Mouse (Mus musculus) cerebellum, adult 11 months (tissue): ENCODE results near the gene Zfp59.

Experiments used
- DNase-seq: peaks from one replicate; pipeline ENCODE4 v3.0.0; 2022

Gene Zfp59

DNA sequence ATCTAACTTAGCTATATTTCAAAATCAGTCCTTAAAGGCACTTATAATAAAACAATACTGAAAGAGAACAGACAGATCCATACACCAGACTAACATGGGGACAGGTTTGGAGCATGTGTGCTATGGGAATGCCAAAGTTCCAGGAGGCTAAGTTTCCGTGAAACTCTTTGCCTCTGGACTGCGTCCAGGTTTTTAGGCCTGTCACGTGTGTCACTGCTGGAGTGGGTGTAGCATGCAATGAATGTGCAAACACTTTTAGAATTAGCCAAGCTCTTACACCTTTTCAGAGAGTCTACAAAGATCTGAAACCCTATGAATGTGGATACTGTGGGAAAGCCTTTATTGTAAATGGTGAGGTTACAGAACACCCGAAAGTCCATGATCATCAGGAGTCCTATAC, 43.3 kb downstream of the Zfp59 start:
- DNase-seq, result no peak

DNA sequence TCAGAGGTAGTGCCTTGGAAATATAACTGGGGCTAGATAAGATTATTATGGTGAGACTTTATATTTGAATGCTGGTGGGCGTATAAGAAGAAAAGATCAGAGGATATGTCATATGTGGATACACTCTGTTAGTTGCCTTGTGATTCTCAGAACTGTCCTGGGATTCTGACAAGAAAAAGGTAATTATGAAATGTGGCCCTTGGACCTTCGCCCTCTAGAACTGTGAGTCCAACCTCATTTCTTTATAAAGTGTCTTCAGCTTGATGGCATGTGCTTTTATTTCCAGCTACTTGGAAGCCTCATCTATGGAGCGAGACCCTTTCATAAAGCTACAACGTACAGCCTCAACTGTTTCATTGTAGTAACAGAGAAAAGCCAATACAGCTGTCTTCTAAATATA, 62.2 kb downstream of the Zfp59 start:
- no peak for DNase-seq

DNA sequence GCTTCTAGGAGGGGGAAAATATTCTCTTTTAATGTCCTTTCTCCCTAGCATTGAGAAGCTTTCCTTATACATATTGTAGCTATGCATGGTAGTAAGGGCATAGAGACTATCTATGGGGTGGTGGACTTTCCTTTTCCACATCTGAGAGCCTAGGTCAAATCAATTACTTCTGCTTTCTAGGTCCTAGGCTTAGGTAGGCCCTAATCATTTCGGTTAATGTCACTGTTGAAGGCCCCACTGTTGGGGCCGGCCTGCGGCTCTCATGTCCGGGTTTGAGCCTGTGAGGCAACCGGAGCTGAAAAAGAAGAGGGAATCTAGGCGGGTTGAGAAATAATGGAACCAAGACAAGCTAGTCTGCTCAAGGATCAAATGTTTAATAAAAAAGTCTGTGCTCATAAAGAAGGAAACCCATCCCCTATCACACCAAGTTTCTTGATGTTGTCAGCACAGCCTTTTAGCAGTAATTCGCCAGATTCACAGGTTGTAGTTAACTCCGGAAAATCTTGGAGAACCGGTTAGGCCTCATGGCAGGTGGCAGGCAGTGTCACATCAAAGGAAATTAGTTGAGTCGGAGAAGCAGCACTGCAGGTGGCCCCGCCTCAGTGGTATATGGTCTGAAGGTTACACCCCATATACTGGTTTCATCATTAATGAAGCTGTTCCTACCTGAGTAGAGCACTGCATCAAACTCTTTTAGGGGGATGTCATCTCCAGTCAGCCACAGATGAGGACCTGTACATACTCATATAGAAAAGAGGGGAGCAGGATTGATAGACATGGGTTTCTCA, 66.8 kb downstream of the Zfp59 start:
- no peak for DNase-seq
